Mouse (Mus musculus) liver, embryonic 16.5 days (tissue): Measurements from ENCODE around the gene Hormad1. TPM values are rescaled to one million over a fixed set of nuclear protein-coding genes. Genes with fewer than 3 reads are reported as not detected.
"Not testable (repeated sequence)": the region's sequence is repeated elsewhere in the genome, so short reads cannot be mapped to it uniquely, and the experiment has no call there.

Experiments used
- ATAC-seq: fragments of 200-750 bp; cut with Nextera tagmentation; 2 replicates; pipeline ENCODE4 v1.8.0; 2017; ENCODE audit warnings: low read depth, mild to moderate bottlenecking, moderate number of reproducible peaks, moderate library complexity
- H3K27ac ChIP-seq: fragments of 300-500 bp; sonication (generic); 2 replicates; pipeline ENCODE4 v1.5.1; 2014; ENCODE audit warnings: mild to moderate bottlenecking, low read length
- H3K27me3 ChIP-seq: fragments of 300-500 bp; sonication (generic); 2 replicates; pipeline ENCODE4 v1.6.1; 2014; ENCODE audit warnings: low read depth, low read length, mixed read lengths; ENCODE audit not compliant: control insufficient read depth, insufficient read depth
- H3K36me3 ChIP-seq: fragments of 300-500 bp; sonication (generic); 2 replicates; pipeline ENCODE4 v1.6.1; 2014; ENCODE audit warnings: mild to moderate bottlenecking; ENCODE audit not compliant: control insufficient read depth, insufficient read depth
- H3K4me1 ChIP-seq: fragments of 300-500 bp; sonication (generic); 2 replicates; pipeline ENCODE4 v1.6.1; 2014; ENCODE audit warnings: low read depth, low read length, mixed read lengths; ENCODE audit not compliant: control insufficient read depth
- H3K4me2 ChIP-seq: fragments of 300-500 bp; sonication (generic); 2 replicates; pipeline ENCODE4 v1.6.1; 2014; ENCODE audit warnings: low read depth, low read length, mixed read lengths
- H3K4me3 ChIP-seq: fragments of 300-500 bp; sonication (generic); 2 replicates; pipeline ENCODE4 v1.5.1; 2014; ENCODE audit warnings: low read depth, mild to moderate bottlenecking, low read length
- H3K9ac ChIP-seq: fragments of 300-500 bp; sonication (generic); 2 replicates; pipeline ENCODE4 v1.6.1; 2014; ENCODE audit warnings: low read depth, low read length
- H3K9me3 ChIP-seq: fragments of 300-500 bp; sonication (generic); replicated peaks from 2 replicates; pipeline ENCODE4 v1.6.1; 2016; ENCODE audit warnings: low read length; ENCODE audit not compliant: control insufficient read depth
- WGBS: fragments of 180-500 bp; shearing (Covaris S2); extraction: QIAGEN DNeasy Blood & Tissue Kit; methylation state at CpG from one replicate; pipeline ENCODE4 v1.1.7; 2014; ENCODE audit not compliant: insufficient replicate concordance; 5-methylcytosine and 5-hydroxymethylcytosine counted together
- polyA plus RNA-seq: library from polyadenylated mRNA; unstranded; fragments of >200 nt; fragmentation: Nextera tagmentation; extraction: Ambion mirVana; gene quantifications from 2 replicates; pipeline ENCODE4 v1.2.1, GENCODE M21; 2015

Gene Hormad1
- polyA plus RNA-seq, 1 experiment from 2014 or later, result not detected

DNA sequence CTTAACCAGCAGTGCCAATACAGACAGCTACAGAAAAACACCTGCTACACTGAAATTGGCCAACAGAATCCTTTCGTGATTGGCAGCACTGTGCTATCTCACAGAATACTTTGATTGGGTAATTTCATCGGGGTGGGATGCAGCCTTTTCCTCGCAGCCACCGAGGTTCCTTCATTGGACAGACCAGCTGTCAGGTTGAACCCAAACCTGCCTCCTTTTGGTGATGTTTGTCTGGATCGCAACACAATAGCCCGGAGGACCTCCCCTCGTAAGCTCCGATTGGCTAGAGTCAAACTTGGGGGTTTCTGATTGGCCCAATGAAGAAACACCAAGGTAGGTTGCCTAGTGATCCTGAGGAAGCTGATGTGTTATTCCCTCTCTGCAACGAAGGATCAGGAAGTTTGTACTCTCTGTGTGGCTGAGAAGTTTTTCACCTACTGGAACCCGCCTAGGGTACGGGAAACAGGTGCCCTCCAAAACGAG, 29.2 kb downstream of the Hormad1 start, which contains the start of gene Golph3l:
TSS of gene Golph3l (plus strand) at position 331 of the 483 bp plus-strand sequence.
- H3K9ac ChIP-seq, result peak within 1 kb of the TSS; percentile 85
- peaks cover 7% of the 10 kb centered on the region for H3K4me1 ChIP-seq
- H3K27me3 ChIP-seq, result no peaks in the 10 kb centered on the region
- WGBS, result under 1% methylated on average over 12 of the region's 12 CpGs
- H3K4me3 ChIP-seq, result peak within 1 kb of the TSS; percentile 98
- peak; percentile 100 for ATAC-seq
- H3K9me3 ChIP-seq, result no peaks in the 10 kb centered on the region
- peaks cover 12% of the 10 kb centered on the region for H3K36me3 ChIP-seq
- H3K4me2 ChIP-seq, result peak within 1 kb of the TSS; percentile 89
- peak within 1 kb of the TSS; percentile 98 for H3K27ac ChIP-seq

DNA sequence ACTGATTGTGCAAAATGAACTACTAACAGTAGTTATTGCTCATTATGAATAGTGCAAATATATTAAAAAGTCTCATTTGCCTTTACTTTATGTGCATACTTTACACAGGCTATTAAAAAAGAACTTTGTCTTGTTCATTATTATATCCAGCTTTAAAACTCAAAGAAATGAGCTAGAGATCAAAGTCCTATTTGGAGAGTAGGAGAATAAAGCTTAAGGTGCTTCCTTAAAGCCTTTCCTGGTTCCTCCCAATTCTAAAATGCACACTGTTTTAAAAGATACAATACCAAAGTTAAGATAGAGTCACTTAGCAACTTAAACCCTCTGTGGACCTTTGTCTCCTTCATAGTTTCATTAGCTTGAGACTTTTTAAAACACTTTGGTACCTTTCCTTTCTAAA, 39.3 kb downstream of the Hormad1 start:
- no peak overlapping the region for H3K9ac ChIP-seq
- H3K27me3 ChIP-seq, result no peaks in the 10 kb centered on the region
- H3K36me3 ChIP-seq, result peaks cover 21% of the 10 kb centered on the region
- H3K9me3 ChIP-seq, result no peaks in the 10 kb centered on the region
- H3K27ac ChIP-seq, result no peak overlapping the region
- no peak overlapping the region for H3K4me3 ChIP-seq
- H3K4me1 ChIP-seq, result no peaks in the 10 kb centered on the region
- no peak overlapping the region for H3K4me2 ChIP-seq
- ATAC-seq, result no peak

DNA sequence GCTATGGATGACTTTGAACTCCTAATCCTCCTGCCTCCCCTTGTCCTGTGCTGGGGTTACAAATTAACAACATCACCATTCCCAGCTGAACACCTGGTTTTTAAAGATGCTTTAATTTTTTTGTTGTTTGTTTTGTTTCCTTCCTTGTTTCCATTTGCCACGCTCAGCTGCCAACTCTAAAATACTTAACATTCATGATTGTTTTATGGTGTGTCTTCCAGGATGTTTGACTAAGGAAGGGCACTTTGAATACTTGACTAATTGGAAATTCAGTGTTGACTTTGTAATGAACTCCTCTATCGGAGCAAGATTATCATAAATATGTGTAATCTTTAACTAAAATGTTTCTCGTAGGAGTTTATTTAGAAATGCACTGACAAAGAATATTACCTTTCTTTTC, 41.8 kb downstream of the Hormad1 start:
- H3K27ac ChIP-seq, result no peak overlapping the region
- no peak for ATAC-seq
- WGBS, result 86% methylated on average over 3 of the region's 3 CpGs
- no peaks in the 10 kb centered on the region for H3K9me3 ChIP-seq
- H3K4me3 ChIP-seq, result no peak overlapping the region
- H3K9ac ChIP-seq, result no peak overlapping the region
- peaks cover 4% of the 10 kb centered on the region; the same call in 1 of the 2 replicates for H3K36me3 ChIP-seq
- no peak overlapping the region for H3K4me2 ChIP-seq
- H3K4me1 ChIP-seq, result no peaks in the 10 kb centered on the region
- no peaks in the 10 kb centered on the region for H3K27me3 ChIP-seq

DNA sequence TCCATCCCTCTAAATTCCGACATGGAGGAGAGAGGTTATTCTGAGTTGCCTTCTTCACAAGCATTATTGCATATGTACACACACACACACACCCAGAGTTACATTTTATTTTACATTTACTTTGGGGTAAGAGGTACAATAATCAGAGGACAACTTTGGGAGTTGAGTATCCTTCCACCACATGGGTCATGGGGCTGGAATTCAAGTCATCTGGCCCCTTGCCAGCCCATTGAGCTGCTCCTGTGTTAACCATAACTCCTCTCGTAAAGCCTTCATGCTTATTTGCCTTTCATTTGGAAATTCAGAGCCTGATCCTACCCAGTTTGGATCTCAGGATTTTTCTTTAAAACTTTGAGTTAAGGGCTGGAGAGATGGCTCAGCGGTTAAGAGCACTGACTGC, 46.6 kb downstream of the Hormad1 start:
- H3K36me3 ChIP-seq, result peaks cover 18% of the 10 kb centered on the region
- no peak overlapping the region for H3K4me2 ChIP-seq
- H3K9me3 ChIP-seq, result no peaks in the 10 kb centered on the region
- no peaks in the 10 kb centered on the region for H3K4me1 ChIP-seq
- ATAC-seq, result no peak
- H3K4me3 ChIP-seq, result no peak overlapping the region
- no peak overlapping the region for H3K9ac ChIP-seq
- H3K27me3 ChIP-seq, result no peaks in the 10 kb centered on the region
- WGBS, result 86% methylated on average over 3 of the region's 3 CpGs
- no peak overlapping the region for H3K27ac ChIP-seq

DNA sequence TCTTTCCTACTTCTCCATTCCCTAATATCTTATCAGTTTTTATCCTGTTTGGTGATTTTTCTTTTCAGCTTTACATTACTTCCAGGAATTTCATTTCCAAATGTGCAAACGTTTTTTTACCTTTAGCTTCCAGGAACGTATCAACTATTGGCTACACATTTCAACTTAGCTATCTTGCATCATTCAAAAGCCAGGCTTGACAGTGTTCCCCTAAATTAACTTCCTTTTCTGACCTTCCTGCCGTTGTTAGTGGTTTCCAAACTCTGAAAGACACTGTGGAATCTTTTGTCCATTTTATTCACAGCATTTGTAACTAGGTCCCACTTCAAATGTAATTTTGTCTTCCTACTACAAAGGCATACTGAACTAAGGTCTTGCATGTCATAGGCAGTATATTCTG, 49.7 kb downstream of the Hormad1 start:
- Histone ChIP-seq H3K4me2 (no peak overlapping the region), H3K4me1 (no peaks in the 10 kb centered on the region), H3K36me3 (peaks cover 21% of the 10 kb centered on the region), H3K9me3 (no peaks in the 10 kb centered on the region), H3K27me3 (no peaks in the 10 kb centered on the region), H3K27ac (no peak overlapping the region), H3K9ac (no peak overlapping the region), H3K4me3 (no peak overlapping the region)
- ATAC-seq, result no peak
- 40% methylated on average over 3 of the region's 3 CpGs for WGBS

DNA sequence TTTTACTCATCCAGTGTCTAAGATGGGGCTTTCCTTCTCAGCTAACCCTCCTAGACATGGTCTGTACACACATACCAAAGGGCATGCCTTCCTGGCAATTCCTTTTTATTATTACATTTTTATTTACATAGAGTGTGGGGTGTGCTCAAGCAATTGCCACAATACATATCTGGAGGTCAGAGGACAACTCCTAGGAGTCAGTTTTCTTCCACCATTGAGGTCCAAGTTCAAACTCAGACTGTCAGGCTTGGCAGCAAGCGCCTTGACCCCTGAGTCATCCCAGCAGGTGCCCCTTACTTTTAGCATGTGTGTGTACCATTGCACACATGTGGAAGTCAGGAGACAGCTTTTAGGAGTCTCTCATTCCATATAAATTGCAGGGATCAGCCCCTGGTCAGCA, 54.5 kb downstream of the Hormad1 start:
- WGBS, result 91% methylated on average over 1 of the region's 1 CpGs
- H3K9ac ChIP-seq, result no peak overlapping the region
- H3K9me3 ChIP-seq, result no peaks in the 10 kb centered on the region
- no peak overlapping the region for H3K4me3 ChIP-seq
- no peak overlapping the region for H3K27ac ChIP-seq
- ATAC-seq, result no peak
- H3K27me3 ChIP-seq, result no peaks in the 10 kb centered on the region
- H3K36me3 ChIP-seq, result peaks cover 44% of the 10 kb centered on the region
- no peak overlapping the region for H3K4me2 ChIP-seq
- no peaks in the 10 kb centered on the region for H3K4me1 ChIP-seq

DNA sequence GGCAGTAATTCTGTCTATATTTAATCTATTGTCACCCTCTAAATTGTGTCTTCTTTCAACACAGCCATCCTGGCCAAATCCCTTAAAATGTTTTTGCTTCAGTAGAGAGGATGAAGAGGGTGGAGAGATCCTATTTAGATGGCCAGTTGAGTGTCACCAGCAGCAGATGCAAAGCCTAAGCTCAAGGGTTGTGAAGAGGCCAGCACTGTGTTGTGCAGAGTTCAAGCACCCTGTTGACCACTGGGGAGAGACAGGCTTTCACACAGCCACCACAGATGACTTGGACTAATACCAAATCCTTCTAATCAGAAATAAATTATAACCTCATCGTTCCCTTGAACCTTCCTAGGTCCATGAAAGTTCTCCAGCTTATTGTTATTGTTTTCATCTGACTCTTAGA, 59.0 kb downstream of the Hormad1 start:
- Histone ChIP-seq H3K36me3 (peaks cover 45% of the 10 kb centered on the region), H3K27me3 (no peaks in the 10 kb centered on the region), H3K4me3 (no peak overlapping the region), H3K4me1 (no peaks in the 10 kb centered on the region), H3K9ac (no peak overlapping the region), H3K4me2 (no peak overlapping the region), H3K9me3 (no peaks in the 10 kb centered on the region), H3K27ac (no peak overlapping the region)
- WGBS, result 88% methylated on average over 1 of the region's 1 CpGs
- ATAC-seq, result no peak

DNA sequence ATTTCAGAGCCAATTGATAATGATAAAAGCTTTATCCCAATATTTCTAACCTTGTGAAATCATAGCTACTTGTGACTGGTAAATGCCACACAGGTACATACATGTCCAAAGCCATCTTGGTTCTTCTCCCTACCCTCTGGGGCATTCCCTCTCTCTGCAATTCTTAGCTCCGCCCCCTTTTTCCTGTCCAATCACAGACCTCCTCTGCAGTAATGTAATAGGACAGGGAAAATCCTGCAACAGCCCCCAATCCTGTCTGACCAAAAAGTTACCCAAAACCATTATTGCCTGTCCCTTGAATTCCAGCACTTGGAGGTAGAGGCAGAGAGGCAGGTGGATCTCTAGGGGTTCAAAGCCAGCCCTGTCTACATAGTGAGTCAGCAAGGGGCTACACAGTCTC, 61.8 kb downstream of the Hormad1 start:
- no peaks in the 10 kb centered on the region for H3K27me3 ChIP-seq
- no peak overlapping the region for H3K4me3 ChIP-seq
- WGBS, result 67% methylated on average over 1 of the region's 1 CpGs
- no peak for ATAC-seq
- H3K4me1 ChIP-seq, result peaks cover 8% of the 10 kb centered on the region
- no peak overlapping the region for H3K4me2 ChIP-seq
- no peak overlapping the region for H3K27ac ChIP-seq
- H3K9me3 ChIP-seq, result no peaks in the 10 kb centered on the region
- H3K9ac ChIP-seq, result no peak overlapping the region
- peaks cover 36% of the 10 kb centered on the region for H3K36me3 ChIP-seq

DNA sequence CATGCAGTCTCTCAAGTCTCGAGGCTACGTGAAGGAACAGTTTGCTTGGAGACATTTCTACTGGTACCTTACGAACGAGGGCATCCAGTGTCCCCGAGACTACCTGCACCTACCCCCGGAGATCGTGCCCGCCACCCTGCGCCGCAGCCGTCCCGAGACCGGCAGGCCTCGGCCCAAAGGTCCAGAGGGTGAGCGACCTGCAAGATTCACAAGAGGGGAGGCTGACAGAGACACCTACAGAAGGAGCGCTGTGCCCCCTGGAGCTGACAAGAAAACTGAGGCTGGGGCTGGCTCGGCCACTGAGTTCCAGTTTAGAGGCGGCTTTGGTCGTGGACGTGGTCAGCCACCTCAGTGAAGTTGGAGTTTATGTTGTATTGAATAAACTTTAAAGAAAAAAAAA, 62.9 kb downstream of the Hormad1 start:
- H3K9me3 ChIP-seq, H3K4me3 ChIP-seq, H3K9ac ChIP-seq, H3K27ac ChIP-seq, ATAC-seq, H3K27me3 ChIP-seq, H3K4me2 ChIP-seq: not testable (repeated sequence)
- Histone ChIP-seq H3K4me1 (peaks cover 13% of the 10 kb centered on the region), H3K36me3 (peaks cover 35% of the 10 kb centered on the region)
- 92% methylated on average over 20 of the region's 20 CpGs for WGBS
